Mouse (Mus musculus): ENCODE measurements around the gene Vgll4.

Gene Vgll4

DNA sequence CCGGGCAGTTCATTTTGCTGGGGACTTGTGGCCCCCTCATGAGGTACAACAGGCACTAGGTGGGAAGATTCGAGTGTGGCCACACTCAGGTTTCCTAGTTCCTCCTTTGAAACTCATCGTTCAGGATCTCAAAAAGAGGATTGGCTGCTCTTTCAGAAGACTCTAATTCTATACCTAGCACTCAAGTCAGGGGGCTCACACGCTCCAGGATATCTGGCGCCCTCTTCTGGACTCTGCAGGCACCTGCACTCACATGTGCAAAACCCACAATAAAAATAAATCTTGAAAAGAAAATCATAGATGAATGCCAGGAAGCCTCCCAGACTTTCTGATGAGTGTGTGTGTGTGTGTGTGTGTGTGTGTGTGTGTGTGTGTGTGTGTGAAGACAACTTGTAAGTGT lies 1.1 kb upstream of the Vgll4 start:
- DNase-seq: no peak

DNA sequence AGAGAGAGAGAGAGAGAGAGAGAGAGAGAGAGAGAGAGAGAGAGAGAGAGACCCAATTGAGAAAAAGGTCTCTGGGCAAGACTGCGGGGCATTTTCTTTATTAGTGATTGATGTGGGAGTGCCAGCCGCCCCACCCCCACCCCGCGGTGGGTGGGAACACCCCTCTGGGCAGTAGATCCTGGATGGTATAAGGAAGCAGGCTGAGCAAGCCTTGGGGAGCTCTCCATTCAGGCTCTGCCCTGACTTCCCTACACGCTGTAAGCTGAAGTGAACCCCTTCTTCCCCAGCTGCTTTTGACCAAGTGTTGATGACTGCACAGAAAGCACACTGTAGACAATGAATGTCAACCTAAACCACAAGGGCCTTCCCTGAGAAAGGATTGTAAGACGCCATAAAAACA lies 592 bp upstream of the Vgll4 start:
- DNase-seq: no peak

DNA sequence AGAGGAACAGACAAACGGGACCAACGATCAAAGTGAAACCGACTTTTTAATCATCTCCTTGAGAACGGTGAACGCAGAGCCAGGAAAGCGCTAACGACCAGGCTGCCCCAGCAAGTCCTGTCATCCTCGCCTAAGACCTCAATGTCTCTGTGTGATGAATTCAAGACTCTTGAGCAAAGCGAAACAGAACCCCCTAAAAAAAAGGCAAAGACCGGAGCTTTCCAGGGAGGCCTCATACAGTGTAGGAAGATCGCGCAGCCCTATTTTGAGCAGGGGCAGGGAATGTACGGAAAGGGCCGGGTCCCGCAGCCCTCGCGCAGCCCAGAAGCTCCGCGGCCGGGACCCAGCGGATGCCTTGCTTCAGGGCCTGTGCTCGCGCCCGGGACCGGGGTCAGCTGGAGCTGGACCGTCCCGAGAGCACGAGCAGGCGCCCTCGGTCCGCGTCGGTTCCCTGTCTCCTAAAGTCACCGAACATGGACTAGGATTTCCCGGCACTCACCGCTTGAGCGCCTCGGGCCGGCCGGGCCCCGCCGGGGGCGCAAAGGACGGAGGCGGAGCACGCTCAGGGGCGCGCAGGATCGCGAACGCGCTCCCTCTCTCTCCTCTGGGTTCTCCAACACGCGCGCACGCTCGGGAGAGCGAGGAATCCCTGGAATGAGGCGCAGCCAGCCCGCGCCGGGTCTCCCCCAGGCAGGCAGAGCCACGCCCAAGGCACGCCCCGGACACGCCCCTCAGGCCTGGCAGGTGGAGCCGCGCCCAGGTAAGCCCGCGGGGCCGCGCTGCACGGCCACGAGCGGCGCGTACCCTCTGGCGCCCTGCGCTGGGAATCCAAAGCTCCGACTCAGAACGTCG lies 1.2 kb downstream of the Vgll4 start:
- DNase-seq: peak; percentile 92 to 96

DNA sequence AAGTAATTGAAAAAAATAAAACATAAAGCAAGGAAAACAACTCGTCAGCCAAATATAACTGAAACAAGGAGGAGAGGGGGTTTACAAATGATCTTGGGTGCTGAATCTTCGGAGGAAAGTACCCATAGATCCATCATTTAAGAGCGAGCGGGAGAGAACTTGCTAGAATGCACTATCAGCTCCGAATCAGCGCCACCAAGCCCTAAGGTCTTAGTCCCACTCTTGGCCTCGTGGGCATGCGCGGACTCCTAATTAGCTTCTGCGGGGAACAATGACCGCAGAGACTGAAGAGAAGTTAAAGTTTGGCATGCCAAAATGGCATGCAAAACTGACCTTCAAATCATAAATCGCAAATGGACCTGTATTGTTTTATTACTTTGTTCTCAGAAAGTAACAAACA lies 2.2 kb downstream of the Vgll4 start:
- peak in 1 of 2 experiments; percentile 47 for DNase-seq

DNA sequence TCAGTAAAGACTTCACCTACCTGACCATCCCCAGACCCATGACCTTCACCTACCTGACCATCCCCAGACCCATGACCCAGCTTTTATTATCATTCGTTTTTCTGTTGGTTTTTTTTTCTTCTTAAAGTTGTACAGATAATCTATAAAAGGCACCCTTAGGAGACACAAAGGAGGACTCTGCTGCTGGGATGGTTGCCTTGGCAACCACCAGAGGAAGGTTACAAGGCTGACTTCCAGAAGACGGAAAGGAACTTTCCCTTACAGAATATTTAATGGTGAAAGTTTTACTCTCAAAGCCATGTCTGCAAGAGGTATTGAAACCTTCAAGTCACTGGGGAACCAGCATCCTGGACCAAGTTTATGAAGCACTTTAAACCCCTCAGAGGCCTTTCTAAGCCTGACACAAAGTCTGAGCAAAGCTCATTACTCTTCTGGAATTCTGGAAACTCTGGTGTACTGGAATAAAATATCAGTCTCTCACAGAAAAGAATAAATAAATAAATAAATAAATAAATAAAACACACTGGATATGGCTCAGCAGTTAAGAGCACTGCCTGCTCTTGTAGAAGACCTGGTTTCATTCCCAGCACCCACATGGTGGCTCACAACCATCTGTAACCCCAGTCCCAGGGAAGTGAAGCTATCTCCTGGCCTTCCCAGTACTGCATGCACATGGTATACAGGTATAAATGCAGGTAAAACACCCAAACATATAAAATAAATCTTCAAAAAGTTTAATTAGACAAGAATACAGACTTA lies 3.2 kb downstream of the Vgll4 start:
- no peak for DNase-seq

DNA sequence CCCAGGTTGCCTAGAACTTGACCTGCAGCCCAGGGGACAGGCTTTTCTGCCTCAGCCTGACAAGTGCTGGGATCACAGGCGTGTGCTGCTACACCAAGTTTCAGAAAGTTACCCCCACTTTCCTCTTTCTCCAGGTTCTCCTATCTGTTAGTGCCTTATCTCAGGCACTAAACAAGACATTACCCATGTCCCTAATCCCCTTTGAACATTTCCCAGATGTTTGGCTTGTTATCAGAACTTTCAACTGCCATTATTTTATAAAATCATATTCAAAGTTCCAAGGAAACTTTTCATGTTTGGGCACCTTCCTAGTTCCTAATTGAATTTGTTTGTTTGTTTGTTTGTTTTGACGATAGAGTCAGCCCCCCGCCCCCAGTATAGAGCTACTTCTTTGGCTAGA lies 4.0 kb downstream of the Vgll4 start:
- no peak for DNase-seq

DNA sequence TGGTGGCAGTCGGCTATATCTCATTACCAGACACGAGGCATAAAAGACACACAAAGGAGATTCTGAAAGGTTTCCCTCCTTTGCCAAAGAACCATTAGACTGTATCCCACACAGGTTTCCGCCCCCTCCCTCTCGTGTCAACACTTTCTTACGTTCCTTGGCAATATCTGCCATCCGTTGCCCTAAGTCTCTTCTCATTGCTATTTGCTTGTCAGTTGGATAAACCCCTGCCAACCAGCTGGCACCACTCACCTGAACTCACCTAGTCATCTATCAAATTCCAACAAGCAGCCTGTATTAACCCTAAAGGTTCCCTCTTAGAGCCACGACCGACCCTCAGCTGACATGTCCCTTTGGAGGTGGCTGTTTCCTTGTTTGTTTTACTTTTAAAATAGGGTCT lies 4.4 kb downstream of the Vgll4 start:
- DNase-seq: no peak

DNA sequence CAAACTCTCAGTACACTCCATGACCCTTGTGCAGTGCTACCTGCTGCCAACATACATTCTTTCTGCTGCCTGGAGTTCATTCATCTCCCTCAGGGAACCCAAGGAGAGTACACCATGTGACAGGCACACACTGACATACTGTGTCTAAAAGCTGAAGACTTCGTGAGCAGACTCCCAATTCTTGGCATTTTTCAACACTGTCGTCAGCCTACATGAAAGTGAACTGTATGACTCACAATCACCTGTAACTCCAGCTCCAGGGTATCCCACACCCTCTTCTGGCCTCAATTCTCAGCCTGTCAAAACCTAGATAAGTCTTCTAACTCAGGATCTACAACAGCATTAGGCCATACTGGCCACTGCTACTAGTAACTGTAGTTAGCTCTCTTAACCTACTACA lies 5.6 kb downstream of the Vgll4 start:
- DNase-seq: no peak

DNA sequence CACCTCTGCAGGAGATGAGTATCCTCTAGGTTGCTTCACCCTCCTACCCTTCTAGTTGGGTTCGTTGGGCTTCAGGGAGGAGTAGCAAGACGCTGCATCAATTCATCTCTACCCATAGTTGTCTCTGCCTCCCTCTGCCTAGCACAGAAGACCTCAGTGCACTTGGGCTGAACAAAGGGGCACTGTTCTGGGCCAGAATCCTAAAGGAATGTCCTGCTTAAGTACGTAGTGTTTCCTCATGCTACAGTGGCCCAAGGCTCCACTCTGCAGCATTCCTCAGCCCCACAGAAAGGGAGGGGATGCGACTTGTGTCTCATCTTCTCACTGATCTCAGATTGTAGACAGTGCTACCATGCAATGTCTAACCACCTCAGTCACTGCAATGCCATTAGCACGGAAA lies 6.2 kb downstream of the Vgll4 start:
- DNase-seq: no peak

DNA sequence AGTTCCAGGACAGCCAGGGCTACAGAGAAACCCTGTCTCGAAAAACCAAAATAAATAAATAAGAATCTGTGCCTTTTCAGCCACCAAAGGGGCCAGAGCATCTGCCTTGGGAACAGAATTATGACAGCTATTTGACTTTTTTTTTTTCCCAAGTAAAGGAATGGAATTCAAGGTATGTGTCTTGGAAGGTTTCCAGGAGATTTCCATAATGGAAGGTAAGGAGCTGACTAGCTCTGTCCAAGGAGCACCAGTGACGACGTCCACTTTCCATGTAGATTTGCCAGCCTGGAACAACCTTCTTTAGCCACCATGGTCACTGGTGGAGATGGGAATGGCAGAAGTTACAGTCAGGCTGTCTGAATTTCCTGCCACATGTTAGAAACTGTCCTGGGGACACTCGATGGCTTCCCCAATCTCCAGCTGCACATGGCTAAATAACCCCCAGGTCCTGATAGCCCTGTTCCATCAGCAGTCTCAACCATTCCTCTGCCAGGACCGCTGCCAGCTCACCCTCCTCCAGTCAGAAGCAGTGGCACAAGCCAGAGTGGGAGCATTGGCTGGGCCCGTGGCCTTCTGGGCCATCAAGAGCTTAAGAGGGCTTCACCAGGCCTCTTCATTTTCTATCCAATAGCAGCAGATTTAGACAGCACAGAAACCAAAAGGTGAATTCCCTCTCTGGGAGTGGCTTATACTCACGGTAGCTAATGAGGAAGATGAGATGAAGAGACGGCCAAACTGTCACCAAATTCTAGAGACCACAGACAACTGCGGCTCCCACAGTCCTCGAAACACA lies 8.3 kb downstream of the Vgll4 start:
- DNase-seq: no peak

DNA sequence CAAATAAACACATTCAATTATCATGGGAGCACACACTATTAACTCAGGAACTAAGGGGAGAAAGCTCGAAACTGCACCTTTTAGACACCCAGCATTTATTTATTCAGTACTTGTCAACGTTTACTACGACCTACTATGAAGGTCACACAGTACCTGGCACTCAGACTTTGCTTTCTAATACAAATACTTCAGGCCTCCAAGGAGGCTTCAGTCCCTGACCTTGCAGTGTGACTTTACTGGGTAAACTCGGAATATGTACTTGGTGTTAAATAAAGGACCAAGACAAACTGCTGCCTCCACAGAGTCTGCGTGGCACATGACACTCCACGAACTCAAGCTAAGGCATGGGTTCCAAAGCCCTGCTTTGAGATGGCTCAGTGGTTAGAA lies 10.8 kb downstream of the Vgll4 start:
- DNase-seq: no peak

DNA sequence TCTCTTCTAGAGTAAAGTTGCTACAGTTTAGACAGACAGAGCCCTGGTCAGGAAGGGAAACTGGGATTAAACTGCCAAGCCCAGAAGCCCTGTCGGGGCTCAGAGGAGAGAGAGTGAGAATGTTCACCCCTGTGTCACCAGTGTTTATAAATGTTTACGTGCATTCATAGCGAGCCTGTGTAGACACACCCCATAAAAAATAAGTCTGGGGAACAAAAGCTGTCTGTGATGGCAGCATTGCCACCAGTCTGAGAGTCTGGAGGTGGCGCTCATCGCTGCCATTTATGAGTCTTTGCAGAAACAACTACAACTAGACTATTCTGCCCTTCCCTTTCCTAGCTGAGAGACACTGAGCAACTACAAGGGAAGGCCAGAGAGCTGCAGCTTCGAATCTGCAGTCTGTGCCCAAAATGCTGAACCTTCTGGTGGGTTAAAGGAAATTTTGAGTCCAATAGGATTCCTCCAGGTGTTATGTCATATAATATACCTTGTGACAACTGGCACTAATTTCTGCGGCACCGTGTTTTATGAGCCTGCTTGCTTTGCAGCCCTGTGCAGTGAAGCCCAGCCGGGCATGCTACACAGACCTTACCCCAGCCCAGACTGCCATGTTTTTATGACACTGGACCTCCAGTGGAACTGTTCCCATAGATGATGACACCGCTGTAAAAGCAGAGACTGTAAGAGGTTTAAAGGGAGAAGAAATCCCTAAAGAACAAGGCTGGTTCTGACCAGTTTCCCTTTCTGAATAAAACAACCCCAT lies 11.4 kb downstream of the Vgll4 start:
- no peak for DNase-seq

DNA sequence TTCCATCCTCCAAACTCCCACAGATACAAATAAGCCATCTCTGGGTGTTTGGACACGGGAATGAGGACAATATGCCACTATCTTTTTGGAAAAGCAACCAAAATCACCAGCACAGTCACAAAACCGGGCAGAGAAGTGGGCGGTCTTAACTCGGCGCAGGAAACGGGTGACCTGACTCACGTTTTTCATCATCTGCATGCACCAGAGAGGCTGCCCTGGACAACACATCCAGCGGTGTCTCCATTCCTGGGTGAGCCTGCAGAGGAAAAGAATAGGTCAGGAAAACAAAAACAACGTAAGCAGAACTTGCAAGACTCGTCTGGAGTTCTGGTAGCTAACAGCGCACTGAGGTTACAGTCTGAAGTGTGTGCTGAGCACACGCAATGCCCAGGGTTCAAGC lies 12.0 kb downstream of the Vgll4 start:
- DNase-seq: no peak

DNA sequence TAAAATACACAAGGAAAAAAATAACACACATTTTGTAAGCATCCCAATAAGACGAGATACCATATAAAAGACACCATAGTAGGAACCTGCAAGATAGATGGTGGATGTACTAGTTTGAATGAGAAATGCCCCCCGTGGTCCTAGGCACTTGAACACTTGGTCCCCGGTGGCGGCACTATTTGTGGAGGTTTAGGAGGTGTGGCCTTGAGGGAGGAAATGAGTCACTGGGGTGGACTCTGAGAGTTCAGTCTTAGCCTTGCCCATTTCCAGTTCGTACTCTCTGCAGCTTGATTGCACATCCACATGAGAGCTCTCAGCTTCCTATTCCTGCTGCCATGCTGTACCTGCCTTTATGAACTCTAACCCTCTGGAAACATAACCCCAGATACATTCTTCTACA lies 15.3 kb downstream of the Vgll4 start:
- no peak for DNase-seq

DNA sequence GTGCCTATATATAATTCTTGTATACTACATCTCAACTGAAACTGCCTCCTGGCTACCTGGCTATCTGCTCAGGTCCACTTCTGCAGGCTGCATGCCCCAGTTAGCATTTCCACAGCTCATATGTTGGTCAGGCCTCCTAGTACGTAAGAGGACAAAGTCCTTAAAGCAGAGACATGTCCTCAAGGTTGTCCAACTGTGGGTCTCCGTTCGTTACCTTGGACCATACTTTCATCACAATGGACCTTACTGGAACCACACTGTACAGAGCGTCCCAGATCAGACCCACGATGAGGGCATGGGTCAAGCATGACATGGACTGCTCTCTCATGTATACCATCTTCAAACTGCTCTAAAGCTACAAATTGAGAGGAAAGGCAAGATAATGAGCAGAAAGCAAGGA lies 16.2 kb downstream of the Vgll4 start:
- DNase-seq: no peak

DNA sequence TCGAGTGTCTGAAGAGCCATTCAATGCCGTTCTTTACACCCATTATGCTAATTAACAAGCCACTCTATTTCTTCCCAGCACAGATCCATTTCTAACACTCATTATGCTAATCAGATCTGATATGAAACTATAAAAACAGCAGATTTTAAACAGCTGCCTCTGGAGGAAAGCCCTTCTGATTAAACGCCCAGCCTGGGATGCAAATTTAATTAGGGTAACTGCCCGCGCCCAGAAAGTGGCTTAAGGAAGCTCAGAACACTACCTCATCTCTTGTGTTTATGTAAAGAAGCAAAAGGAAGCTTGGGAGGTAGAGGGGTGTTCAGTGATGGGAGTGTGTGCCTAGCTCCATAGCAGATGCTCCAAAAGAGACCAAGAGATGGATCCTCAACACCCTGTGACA lies 17.4 kb downstream of the Vgll4 start:
- no peak for DNase-seq

DNA sequence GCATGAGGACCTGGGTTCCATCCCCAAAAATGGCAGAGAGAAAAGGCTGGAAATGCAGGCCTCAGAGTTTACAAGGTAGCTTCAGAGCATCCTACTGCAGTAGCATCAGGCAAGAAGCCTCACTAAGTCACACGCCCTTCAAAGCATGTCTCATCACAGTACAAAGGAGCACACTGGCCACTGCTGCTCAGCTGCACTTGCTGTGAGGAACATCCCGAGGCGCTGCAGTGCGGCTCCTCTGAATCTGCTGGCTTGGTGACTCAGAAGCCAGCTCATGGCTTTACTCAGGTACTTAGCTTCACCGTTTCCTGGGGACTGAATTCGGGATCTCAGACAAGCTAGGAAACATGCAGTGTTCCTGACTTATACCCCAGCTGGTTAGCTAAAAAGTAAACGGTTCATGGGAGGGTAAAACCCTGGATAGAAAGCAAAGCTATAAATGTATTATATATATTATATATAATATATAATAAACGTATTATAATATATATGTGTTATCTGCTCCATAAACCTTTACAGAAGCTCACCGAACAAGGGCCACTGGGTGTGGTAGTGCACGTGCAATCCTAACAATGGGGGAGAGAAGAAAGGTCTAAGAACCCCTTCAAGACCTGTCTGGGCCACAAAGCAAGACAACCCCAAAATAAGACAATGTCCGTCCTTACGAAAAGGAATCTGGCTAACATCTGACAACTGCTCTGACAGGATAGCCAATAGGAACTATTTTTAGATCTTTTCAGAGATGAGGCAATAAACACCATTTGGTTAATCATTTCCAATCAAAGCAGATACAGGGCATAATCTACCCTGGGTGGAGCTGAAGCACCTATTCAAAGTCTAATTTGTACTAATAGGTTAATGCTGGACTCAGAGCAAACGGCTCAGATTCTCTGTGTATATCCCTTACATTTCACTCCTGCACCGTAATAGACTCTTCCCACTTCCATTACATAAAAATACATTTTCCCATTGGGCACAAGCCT lies 25.0 kb downstream of the Vgll4 start:
- no peak for DNase-seq

DNA sequence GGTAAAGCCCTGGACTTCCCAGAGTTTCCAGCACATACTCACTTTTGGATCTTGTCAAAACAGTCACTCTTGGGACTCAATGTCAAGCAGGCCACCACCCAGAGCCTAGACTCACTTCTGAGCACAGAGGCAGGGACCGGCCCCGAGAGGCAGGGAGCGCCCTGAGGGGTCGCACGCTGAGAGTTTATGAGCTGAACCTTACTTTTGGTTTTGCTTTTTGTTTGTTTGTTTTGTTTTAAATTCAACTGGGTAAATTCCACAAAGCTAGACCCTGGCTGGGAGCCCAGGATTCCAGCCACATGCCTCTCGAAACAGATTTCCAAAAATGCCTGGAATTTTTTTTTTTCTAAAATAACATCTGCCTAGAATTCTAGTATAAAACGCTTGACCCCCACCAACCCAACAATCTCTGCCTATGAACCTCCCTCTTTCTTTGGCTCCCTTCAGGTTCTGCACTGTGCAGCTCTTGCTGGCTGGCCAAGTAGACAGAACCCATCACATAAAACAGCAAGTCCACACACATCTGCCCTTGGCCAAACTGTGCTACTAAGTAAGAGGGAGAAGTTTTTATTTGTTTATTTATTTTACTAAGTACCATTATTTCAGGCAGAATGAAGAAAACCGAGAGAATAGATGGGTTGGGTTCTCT lies 28.5 kb downstream of the Vgll4 start:
- peak; percentile 73 to 80 for DNase-seq

DNA sequence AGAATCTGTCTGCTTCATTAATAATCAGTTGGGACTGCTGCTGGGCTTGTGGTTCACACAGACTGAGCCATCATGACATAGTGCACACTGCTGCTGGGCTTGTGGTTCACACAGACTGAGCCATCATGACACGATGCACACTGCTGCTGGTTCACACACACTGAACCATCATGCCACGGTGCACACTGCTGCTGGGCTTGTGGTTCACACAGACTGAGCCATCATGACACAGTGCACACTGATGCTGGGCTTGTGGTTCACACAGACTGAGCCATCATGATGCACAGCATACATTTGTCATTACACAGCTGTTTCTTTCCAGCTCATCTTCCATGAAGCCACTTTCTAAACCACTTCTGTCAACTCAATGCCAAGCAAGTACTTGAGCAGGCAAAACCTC lies 30.1 kb downstream of the Vgll4 start:
- no peak for DNase-seq

DNA sequence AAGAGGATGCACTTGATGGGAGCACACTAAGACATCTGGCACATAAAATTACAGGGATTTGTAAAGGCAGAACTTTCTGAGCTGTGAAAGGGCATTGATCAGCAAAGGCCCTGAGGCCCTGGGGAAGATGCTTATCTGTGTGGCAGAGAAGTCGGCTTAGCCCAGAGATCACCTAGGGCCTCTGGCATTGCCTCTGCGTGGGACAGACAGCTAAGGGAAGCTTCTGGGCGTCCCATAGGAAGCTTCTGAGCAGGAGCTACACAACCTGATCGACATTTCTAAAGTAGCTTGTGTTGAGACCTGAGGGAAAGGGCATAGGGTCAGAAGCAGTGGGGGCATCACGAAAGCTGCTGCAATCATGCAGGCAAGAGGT lies 32.9 kb downstream of the Vgll4 start:
- no peak for DNase-seq

DNA sequence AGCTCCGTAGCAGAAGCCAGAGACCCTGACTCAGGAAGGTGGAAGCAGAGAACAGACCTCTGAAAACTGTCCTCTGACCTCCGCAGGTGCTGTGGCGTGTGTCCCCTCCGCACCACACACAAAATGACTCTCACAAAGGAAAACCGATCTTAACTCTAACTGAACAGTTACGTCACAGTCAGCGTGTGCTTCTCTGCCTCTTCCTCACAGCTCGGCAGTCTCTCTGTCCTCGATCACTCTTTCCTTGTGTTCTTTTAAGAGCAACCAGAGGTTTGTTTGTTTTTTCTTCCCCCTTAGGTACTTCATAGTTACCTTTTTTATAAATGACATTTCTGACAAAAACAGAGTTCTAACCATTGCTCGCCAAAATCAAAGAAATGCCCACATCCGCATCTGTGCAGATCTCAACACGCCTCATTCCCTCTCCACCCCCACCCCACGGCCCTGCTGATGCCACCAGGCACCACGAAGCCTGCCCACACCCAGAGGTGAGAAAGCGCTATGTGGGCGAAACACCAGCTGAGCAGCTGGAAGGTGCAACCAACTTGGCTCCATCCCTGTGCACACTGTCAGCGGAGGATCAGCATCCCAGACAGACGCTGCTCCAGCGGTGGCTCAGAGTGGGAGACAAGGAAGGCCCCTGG lies 33.4 kb downstream of the Vgll4 start:
- no peak for DNase-seq
